ENCODE assay signal across 8 mouse cellular contexts in genomic region chr3:58524246-58524645, GRCm38 (mm10). TPM values are rescaled to one million over a fixed set of nuclear protein-coding genes. Genes with fewer than 3 reads are reported as not detected.
DNase-seq lines count a peak whose midpoint lies in the region; ATAC-seq and TF ChIP-seq lines count a peak whose summit lies in the region.

No protein-coding gene starts in this region.

- 65% methylated on average over 4 of the region's 4 CpGs for WGBS in heart, embryonic 11.5 days (ENCODE audit: insufficient replicate concordance)
- WGBS in forebrain, embryonic 16.5 days, result 63% methylated on average over 4 of the region's 4 CpGs
- 55% methylated on average over 4 of the region's 4 CpGs for WGBS in liver, embryonic 15.5 days (ENCODE audit: insufficient replicate concordance)

- peak overlapping the region; percentile 82 for H3K4me2 ChIP-seq in heart, embryonic 11.5 days
- H3K4me2 ChIP-seq in forebrain, embryonic 16.5 days (ENCODE audit: low read length), result peak overlapping the region; percentile 92
- H3K4me2 ChIP-seq in liver, embryonic 15.5 days, result peak overlapping the region; percentile 85

- H3K4me1 ChIP-seq in heart, embryonic 11.5 days (ENCODE audit: control insufficient read depth, insufficient read depth, low read length), result 0 out of 2 replicates have a peak, but pooled peaks cover 3% of the 10 kb centered on the region
- no peaks in the 10 kb centered on the region for H3K4me1 ChIP-seq in ES-Bruce4 (ENCODE audit: control insufficient read depth, insufficient read depth, low read length)
- peaks cover 13% of the 10 kb centered on the region for H3K4me1 ChIP-seq in forebrain, embryonic 16.5 days (replicated peaks; ENCODE audit: control insufficient read depth, insufficient read depth, low read length)
- H3K4me1 ChIP-seq in liver, embryonic 15.5 days (replicated peaks), result peaks cover 29% of the 10 kb centered on the region

- H3K9ac ChIP-seq in heart, embryonic 11.5 days (ENCODE audit: low read depth, low read length), result peak overlapping the region; percentile 99; the same call in 1 of the 2 replicates
- peak overlapping the region; percentile 90 for H3K9ac ChIP-seq in ES-Bruce4 (ENCODE audit: low read depth, poor library complexity, severe bottlenecking)
- no peak overlapping the region for H3K9ac ChIP-seq in forebrain, embryonic 16.5 days (replicated peaks; ENCODE audit: low read depth, low read length)
- H3K9ac ChIP-seq in liver, embryonic 15.5 days, result peak overlapping the region; percentile 98; the same call in 1 of the 2 replicates

- no peaks in the 10 kb centered on the region for H3K9me3 ChIP-seq in heart, embryonic 11.5 days (replicated peaks; ENCODE audit: control insufficient read depth, low read length)
- no peaks in the 10 kb centered on the region for H3K9me3 ChIP-seq in ES-Bruce4 (replicated peaks; ENCODE audit: control insufficient read depth, insufficient read depth, low read length, poor library complexity, severe bottlenecking)
- H3K9me3 ChIP-seq in forebrain, embryonic 16.5 days (ENCODE audit: control insufficient read depth, low read length), result no peaks in the 10 kb centered on the region
- no peaks in the 10 kb centered on the region for H3K9me3 ChIP-seq in liver, embryonic 15.5 days (replicated peaks)

- intact Hi-C loops in heart, postnatal 14 days (cut with DNase I), result loop anchor here (2.0 kb wide), 1 partner anchor 107 kb away; no protein-coding TSS in a partner anchor

- no peak for TF ChIP-seq POLR2A in ES-Bruce4 (IDR thresholded peaks at IDR 0.05; ENCODE audit: insufficient read depth, low read length)

- ATAC-seq in heart, embryonic 11.5 days (replicated peaks; ENCODE audit: insufficient number of reproducible peaks, low FRiP score, low TSS enrichment), result no peak
- no peak for ATAC-seq in forebrain, embryonic 16.5 days
- no peak for ATAC-seq in liver, embryonic 15.5 days (ENCODE audit: insufficient read depth)
- ATAC-seq in megakaryocyte progenitor cell, adult 5-6 weeks (replicated peaks; ENCODE audit: poor library complexity), result no peak

- H3K4me3 ChIP-seq in heart, embryonic 11.5 days (ENCODE audit: low read depth, low read length), result peak overlapping the region; percentile 85
- H3K4me3 ChIP-seq in ES-Bruce4 (ENCODE audit: low read depth, low read length), result no peak overlapping the region; the same call in none of the 2 replicates
- 0 out of 2 replicates have a peak overlapping the region, but pooled peaks have one; percentile 1 for H3K4me3 ChIP-seq in forebrain, embryonic 16.5 days (replicated peaks; ENCODE audit: low read length)
- peak overlapping the region; percentile 98 for H3K4me3 ChIP-seq in liver, embryonic 15.5 days (replicated peaks)

- TF ChIP-seq CTCF in ES-Bruce4 (IDR thresholded peaks at IDR 0.05; ENCODE audit: low read depth, low read length), result no peak

- no peaks in the 10 kb centered on the region for H3K27me3 ChIP-seq in heart, embryonic 11.5 days (ENCODE audit: control insufficient read depth, insufficient read depth, low read length)
- H3K27me3 ChIP-seq in ES-Bruce4 (ENCODE audit: control insufficient read depth, insufficient read depth, low read length, poor library complexity, severe bottlenecking), result no peaks in the 10 kb centered on the region
- no peaks in the 10 kb centered on the region for H3K27me3 ChIP-seq in forebrain, embryonic 16.5 days (replicated peaks; ENCODE audit: control insufficient read depth, insufficient read depth, low read length)
- H3K27me3 ChIP-seq in liver, embryonic 15.5 days, result no peaks in the 10 kb centered on the region

- TF ChIP-seq EP300 in ES-Bruce4 (IDR thresholded peaks at IDR 0.05; ENCODE audit: insufficient read depth, low read depth, low read length), result no peak

- H3K27ac ChIP-seq in heart, embryonic 11.5 days (ENCODE audit: low read depth, low read length), result no peak overlapping the region
- H3K27ac ChIP-seq in ES-Bruce4 (ENCODE audit: insufficient read depth, low read length), result no peak overlapping the region
- no peak overlapping the region for H3K27ac ChIP-seq in forebrain, embryonic 16.5 days (ENCODE audit: low read length)
- no peak overlapping the region for H3K27ac ChIP-seq in liver, embryonic 15.5 days (replicated peaks)

- no peak for DNase-seq in heart, postnatal 14 days
- no peak for DNase-seq in retina, embryonic 14.5 days (ENCODE audit: low spot score)
- DNase-seq in right cerebral cortex, postnatal 4 days, result no peak

- H3K36me3 ChIP-seq in heart, embryonic 11.5 days (ENCODE audit: control insufficient read depth, insufficient read depth, low read length), result peaks cover 5% of the 10 kb centered on the region; the same call in 1 of the 2 replicates
- H3K36me3 ChIP-seq in ES-Bruce4 (ENCODE audit: control insufficient read depth, insufficient read depth, low read length, poor library complexity, severe bottlenecking), result peaks cover 27% of the 10 kb centered on the region
- peaks cover 16% of the 10 kb centered on the region for H3K36me3 ChIP-seq in forebrain, embryonic 16.5 days (ENCODE audit: control insufficient read depth, insufficient read depth)
- peaks cover 24% of the 10 kb centered on the region for H3K36me3 ChIP-seq in liver, embryonic 15.5 days (replicated peaks)

RNA-seq across cellular contexts. Expression of gene Eif2a, which starts 1.4 kb away (rescaled TPM):
- 42.6 and 44.0 TPM in 2 replicates for polyA plus RNA-seq in heart, embryonic 11.5 days (2014; fragmentation: Nextera tagmentation; extraction: Ambion mirVana)
- total RNA-seq in heart, postnatal 14 days (2021), result 10 to 100 TPM; 36.4 to 42.7 TPM
- polyA plus RNA-seq in ES-Bruce4 (2011; ENCODE audit: insufficient read depth, insufficient read length, low read depth, missing spikeins), result 184 and 196 TPM in 2 replicates
- 44.6 and 50.4 TPM in 2 replicates for polyA plus RNA-seq in forebrain, embryonic 16.5 days (2015; fragmentation: Nextera tagmentation; extraction: Ambion mirVana)
- polyA plus RNA-seq in liver, embryonic 15.5 days (2015; fragmentation: Nextera tagmentation; extraction: Ambion mirVana), result 23.5 and 25.8 TPM in 2 replicates
- total RNA-seq in megakaryocyte progenitor cell, adult 5-6 weeks (2015), result 173 and 174 TPM in 2 replicates
- 94.7 and 102 TPM in 2 replicates for total RNA-seq in megakaryocyte progenitor cell, adult 5-6 weeks (2017)

RNA-seq across cellular contexts. Expression of gene Serp1, which starts 1.4 kb away (rescaled TPM):
- polyA plus RNA-seq in heart, embryonic 11.5 days (2014; fragmentation: Nextera tagmentation; extraction: Ambion mirVana), result 107 and 121 TPM in 2 replicates
- 10 to 100 TPM; 15.8 to 17.5 TPM for total RNA-seq in heart, postnatal 14 days (2021)
- 47.4 and 48.0 TPM in 2 replicates for polyA plus RNA-seq in ES-Bruce4 (2011; ENCODE audit: insufficient read depth, insufficient read length, low read depth, missing spikeins)
- 77.2 and 102 TPM in 2 replicates for polyA plus RNA-seq in forebrain, embryonic 16.5 days (2015; fragmentation: Nextera tagmentation; extraction: Ambion mirVana)
- 101 and 105 TPM in 2 replicates for polyA plus RNA-seq in liver, embryonic 15.5 days (2015; fragmentation: Nextera tagmentation; extraction: Ambion mirVana)
- 130 and 146 TPM in 2 replicates for total RNA-seq in megakaryocyte progenitor cell, adult 5-6 weeks (2015)
- total RNA-seq in megakaryocyte progenitor cell, adult 5-6 weeks (2017), result 136 and 145 TPM in 2 replicates

RNA-seq across cellular contexts. Expression of gene Selenot, which starts 52.2 kb away (rescaled TPM):
- polyA plus RNA-seq in heart, embryonic 11.5 days (2014; fragmentation: Nextera tagmentation; extraction: Ambion mirVana), result 25.3 and 27.1 TPM in 2 replicates
- total RNA-seq in heart, postnatal 14 days (2021), result 100 to 1,000 TPM; 113 to 117 TPM
- polyA plus RNA-seq in ES-Bruce4 (2011; ENCODE audit: insufficient read depth, insufficient read length, low read depth, missing spikeins), result 121 and 134 TPM in 2 replicates
- 22.1 and 23.0 TPM in 2 replicates for polyA plus RNA-seq in forebrain, embryonic 16.5 days (2015; fragmentation: Nextera tagmentation; extraction: Ambion mirVana)
- 10.5 and 10.6 TPM in 2 replicates for polyA plus RNA-seq in liver, embryonic 15.5 days (2015; fragmentation: Nextera tagmentation; extraction: Ambion mirVana)
- 138 and 142 TPM in 2 replicates for total RNA-seq in megakaryocyte progenitor cell, adult 5-6 weeks (2015)
- total RNA-seq in megakaryocyte progenitor cell, adult 5-6 weeks (2017), result 176 and 180 TPM in 2 replicates
